Mouse (Mus musculus) CD4-positive naive resting alpha-beta T cell, adult 57 days (primary cell): ENCODE results near the gene Ube4a. TPM values are rescaled to one million over a fixed set of nuclear protein-coding genes. Genes with fewer than 3 reads are reported as not detected.

ENCODE experiments used
- total RNA-seq: library from RNA; stranded (reverse); gene quantifications from one replicate; pipeline ENCODE4 v1.2.4, GENCODE M21; 2023

The Ube4a gene
- total RNA-seq = 118 TPM

DNA sequence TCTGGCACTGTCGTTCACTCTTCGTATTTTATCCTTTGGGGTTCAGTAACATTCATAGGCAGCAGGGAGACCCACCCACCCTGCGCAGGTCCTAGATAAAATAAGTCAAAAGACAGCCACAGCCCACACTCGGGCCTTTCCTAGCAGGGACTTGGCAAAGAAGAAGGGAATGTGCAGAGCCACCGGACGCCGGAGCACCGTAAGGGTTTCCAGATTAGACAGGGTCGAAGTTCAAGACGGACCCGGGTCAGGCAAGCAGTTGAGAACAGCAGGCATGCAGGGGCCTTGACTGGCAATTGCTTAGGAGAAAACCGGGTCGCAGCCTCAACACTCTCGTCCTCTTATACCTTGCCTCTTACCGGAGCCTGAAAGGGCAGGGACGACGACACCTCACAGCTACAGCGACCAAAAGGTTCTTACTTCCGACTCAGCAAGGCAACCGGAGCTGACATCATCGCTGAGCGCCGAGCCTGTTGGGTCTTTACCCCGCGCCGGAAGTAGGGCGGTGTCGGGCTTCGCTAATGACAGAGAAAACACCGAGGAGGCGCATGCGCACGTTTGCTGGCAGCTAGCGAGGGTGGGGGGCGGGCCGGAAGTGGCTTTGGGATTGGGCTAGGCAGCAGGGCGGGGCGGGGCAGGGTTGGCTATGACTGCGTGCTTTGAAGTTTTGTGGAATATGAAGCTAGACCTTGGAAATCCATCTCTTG lies at the start of gene Ube4a:
Gene Ube4a (minus strand): TSS at position 475 of the 707 bp plus-strand sequence.

DNA sequence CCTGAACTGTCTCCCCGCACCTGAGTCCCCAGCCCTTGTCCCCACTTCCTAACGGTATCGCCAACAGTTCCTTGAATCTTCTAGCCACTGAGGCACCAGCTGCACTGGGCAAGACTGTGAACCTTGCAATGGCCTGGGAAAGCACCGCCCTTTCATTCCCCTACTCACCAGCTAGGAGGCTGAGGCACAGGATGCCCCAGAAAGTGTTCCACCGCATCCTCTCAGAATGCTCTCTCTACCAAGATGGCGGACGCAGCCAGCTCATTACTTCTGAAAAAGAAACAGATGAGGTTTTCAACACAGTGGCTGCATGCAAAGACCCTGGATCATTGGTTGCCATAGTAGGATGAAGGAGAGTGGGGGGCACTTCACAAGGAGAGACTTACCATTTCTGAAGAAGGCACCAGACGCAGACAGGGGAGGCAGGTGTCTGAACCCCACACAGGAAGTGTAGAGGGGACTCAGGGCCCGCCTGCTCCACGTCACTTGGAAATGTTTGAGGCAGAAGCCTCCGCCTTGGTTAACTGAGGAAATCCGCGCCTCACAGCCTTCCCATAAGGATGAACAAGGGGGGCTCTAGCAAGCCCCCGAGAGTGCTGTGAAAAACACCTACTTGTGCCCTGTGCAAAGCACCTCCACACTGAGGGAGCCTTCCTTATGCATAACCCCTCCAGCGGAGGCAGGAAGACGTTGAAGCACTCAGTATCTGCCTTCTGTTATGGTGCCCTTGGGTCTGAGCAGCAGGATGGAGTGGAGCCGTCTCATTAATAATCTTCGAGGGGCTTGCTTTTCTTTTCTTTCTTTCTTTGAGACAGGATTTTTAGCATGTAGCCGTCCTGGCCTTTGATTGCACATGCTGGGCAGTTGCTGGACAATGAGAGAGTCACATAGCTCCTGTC lies 44.0 kb upstream of the Ube4a start, which contains the start of gene Cd3e:
Gene Cd3e (minus strand): TSS at position 448 of the 899 bp plus-strand sequence.

DNA sequence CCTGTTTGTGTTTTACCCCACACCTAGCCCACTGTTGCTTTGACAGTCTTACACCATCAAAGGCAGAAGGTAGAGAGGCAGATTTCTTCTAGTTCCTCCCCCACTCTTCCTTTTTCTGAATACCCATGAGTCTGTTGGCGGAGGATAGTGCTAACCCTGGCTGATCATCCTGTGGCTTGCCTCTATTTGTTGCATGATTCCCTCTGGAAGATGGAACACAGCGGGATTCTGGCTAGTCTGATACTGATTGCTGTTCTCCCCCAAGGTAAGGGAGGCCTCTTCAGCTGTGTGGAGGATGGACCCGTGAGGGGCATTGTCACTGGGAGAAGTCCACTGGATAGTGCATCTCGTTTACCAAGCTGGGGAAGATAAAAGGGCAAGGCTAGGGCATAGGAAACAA lies 16.3 kb upstream of the Ube4a start, which contains the start of gene Cd3d:
Gene Cd3d (plus strand): TSS at position 111 of the 400 bp plus-strand sequence.

DNA sequence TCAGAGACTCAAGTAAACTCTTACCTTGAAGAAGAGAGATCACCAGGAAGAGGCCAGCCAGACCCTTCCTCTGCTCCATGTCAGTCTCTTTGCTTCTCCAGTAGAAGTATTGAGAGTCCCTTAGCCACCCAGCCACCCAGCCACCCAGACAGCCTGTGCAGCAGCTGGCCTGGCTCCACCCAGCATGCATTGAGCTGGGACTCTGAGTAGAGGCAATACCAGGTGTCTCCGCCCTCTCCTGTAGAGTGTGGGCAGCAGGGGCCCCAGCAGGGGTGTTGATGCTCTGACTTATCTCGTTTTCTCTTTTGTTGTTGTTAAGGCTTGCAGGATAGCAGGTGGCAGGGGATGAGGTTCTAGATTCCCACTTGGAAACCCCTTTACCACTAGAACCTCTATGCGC lies 14.8 kb upstream of the Ube4a start, which contains the start of gene Cd3g:
Gene Cd3g (minus strand): TSS at position 190 of the 400 bp plus-strand sequence.

DNA sequence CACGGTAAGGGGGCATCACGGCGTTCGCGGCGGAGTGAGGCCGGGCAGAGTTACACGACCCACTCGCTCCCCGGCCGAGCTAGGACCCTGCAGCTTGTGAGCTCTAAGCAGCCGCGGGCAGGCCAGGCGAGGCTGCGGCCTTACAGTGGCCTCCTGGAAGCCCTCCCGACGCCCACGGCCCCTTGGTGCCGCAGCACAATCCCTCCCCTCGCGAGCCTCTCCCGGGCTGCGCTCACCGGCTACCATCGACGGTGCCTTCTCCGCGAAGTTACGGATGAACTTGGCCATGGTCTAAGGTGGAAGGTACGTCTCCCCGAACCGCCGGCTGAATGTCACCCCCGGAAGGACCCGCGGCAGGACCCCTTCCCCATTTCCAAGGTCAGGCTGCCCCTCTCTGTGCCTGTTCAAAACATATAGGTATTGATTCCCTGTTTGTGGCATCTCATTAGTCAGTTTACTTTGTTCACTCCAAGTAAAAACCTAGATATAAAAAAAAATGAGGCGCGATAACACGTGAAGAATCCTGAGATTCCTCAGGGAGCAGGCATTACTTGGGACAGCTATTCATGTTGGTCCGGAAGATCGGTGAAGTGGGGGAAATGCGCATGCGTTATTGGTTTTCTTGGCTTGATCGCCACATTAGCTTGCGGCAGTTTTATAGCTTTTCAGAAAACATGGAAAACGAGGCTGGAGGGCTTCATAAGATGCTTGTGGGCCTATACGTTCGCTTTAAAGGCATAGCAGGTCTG lies 44.9 kb downstream of the Ube4a start, which contains the start of gene Atp5l:
Gene Atp5l (minus strand): TSS at position 369 of the 749 bp plus-strand sequence.

DNA sequence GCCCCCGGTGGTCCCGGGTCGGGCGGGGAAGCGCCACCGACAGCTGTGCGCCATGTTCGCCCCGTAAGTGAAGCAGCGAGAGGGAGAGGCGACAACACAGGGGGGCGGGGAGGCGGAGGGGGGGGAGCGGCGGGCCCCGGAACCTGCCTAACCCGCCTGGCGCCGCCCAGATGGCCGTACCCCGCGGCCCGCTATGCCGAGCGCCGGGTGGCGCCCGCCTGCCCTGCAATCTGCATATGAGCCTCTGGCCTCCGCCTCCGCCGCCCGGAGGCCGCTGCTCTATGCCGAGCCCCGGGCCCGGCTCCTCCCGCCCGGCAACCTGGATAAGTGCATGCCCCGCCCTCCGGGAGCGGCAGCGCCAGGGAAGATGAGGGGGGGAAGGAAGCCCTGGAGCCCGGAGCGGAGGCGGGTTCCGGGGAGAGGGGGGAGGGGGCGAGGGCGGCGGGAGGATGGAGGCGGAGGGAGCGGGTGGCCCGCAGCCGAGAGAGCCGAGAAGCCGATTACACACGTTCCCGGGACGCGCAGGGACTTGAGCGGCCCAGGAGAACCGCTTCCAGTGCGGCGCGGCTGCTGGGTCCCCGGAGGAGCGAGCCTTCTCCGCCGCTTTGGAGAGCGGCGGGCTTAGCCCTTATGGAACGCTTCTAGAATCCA lies 84.1 kb downstream of the Ube4a start, which contains the start of gene Kmt2a:
Gene Kmt2a (minus strand): TSS at position 76 of the 651 bp plus-strand sequence.

Other genes with a start within 250 kb of the Ube4a start
- gene Phldb1, start 230.4 kb downstream of the Ube4a start, total RNA-seq = 5.0 TPM
- 120 TPM for gene Arcn1, start 197.8 kb downstream of the Ube4a start, total RNA-seq
- gene Ift46, start 197.7 kb downstream of the Ube4a start, total RNA-seq = 66.4 TPM
- gene Tmem25, start 166.3 kb downstream of the Ube4a start, total RNA-seq = 0.65 TPM
- gene Ttc36, start 162.5 kb downstream of the Ube4a start, total RNA-seq = 3.5 TPM
- 156 TPM for gene Kmt2a, start 84.3 kb downstream of the Ube4a start, total RNA-seq
- 145 TPM for gene Atp5l, start 44.9 kb downstream of the Ube4a start, total RNA-seq
- 487 TPM for gene Cd3g, start 14.8 kb upstream of the Ube4a start, total RNA-seq
- 428 TPM for gene Cd3d, start 16.2 kb upstream of the Ube4a start, total RNA-seq
- 844 TPM for gene Cd3e, start 44.0 kb upstream of the Ube4a start, total RNA-seq
- 0.41 TPM for gene Mpzl2, start 74.2 kb upstream of the Ube4a start, total RNA-seq
- gene Mpzl3, start 89.6 kb upstream of the Ube4a start, total RNA-seq = 16.9 TPM
- gene Jaml, start 113.6 kb upstream of the Ube4a start, total RNA-seq = 9.7 TPM
- gene Scn2b, start 152.2 kb upstream of the Ube4a start, total RNA-seq = 0.27 TPM
- 0.12 TPM for gene Scn4b, start 172.8 kb upstream of the Ube4a start, total RNA-seq
- not detected for gene BC049352, start 216.4 kb upstream of the Ube4a start, total RNA-seq
- gene Tmprss4, start 238.5 kb upstream of the Ube4a start, total RNA-seq = not detected